Mouse (Mus musculus) intestine, embryonic 15.5 days (tissue): ENCODE measurements around the gene Klc3. TPM values are rescaled to one million over a fixed set of nuclear protein-coding genes. Genes with fewer than 3 reads are reported as not detected.
A peak's percentile ranks its signal among the peaks of the same experiment; 100 is the strongest.

ENCODE experiments used
- ATAC-seq: fragments of 200-750 bp; cut with Nextera tagmentation; 2 replicates; pipeline ENCODE4 v1.8.0; 2017; ENCODE audit warnings: moderate TSS enrichment, moderate library complexity
- H3K27ac ChIP-seq: fragments of 300-500 bp; sonication (generic); 2 replicates; pipeline ENCODE4 v1.5.1; 2015; ENCODE audit warnings: mild to moderate bottlenecking, inconsistent platforms
- H3K27me3 ChIP-seq: fragments of 300-500 bp; sonication (generic); replicated peaks from 2 replicates; pipeline ENCODE4 v1.6.1; 2015; ENCODE audit warnings: inconsistent platforms
- H3K36me3 ChIP-seq: fragments of 300-500 bp; sonication (generic); 2 replicates; pipeline ENCODE4 v1.6.1; 2015; ENCODE audit warnings: inconsistent platforms
- H3K4me1 ChIP-seq: fragments of 300-500 bp; sonication (generic); replicated peaks from 2 replicates; pipeline ENCODE4 v1.6.1; 2015; ENCODE audit warnings: inconsistent platforms
- H3K4me2 ChIP-seq: fragments of 300-500 bp; sonication (generic); replicated peaks from 2 replicates; pipeline ENCODE4 v1.6.1; 2015; ENCODE audit warnings: mild to moderate bottlenecking, inconsistent platforms
- H3K4me3 ChIP-seq: fragments of 300-500 bp; sonication (generic); replicated peaks from 2 replicates; pipeline ENCODE4 v1.5.1; 2015; ENCODE audit warnings: inconsistent platforms
- H3K9ac ChIP-seq: fragments of 300-500 bp; sonication (generic); 2 replicates; pipeline ENCODE4 v1.6.1; 2015; ENCODE audit warnings: inconsistent platforms
- H3K9me3 ChIP-seq: fragments of 300-500 bp; sonication (generic); 2 replicates; pipeline ENCODE4 v1.6.1; 2016; ENCODE audit warnings: inconsistent platforms
- WGBS: fragments of 180-500 bp; shearing (Covaris S2); methylation state at CpG from one replicate; pipeline ENCODE4 v1.1.7; 2015; 5-methylcytosine and 5-hydroxymethylcytosine counted together
- polyA plus RNA-seq: library from polyadenylated mRNA; unstranded; fragments of >200 nt; fragmentation: Nextera tagmentation; extraction: Ambion mirVana; gene quantifications from 2 replicates; pipeline ENCODE4 v1.2.1, GENCODE M21; 2015

The Klc3 gene
- polyA plus RNA-seq, 1 experiment from 2014 or later: 3.7 TPM

- H3K4me2 ChIP-seq: peak within 1 kb of the TSS; percentile 99
- no peak within 1 kb of the TSS for H3K27ac ChIP-seq
- H3K4me1 ChIP-seq: peaks cover 15% of the 10 kb centered on the region
- peaks cover 30% of the 10 kb centered on the region for H3K27me3 ChIP-seq
- no peak for ATAC-seq
- WGBS: 48% methylated on average over 7 of the region's 7 CpGs
- no peaks in the 10 kb centered on the region for H3K36me3 ChIP-seq
- peak within 1 kb of the TSS; percentile 63 for H3K4me3 ChIP-seq
- no peaks in the 10 kb centered on the region for H3K9me3 ChIP-seq
- H3K9ac ChIP-seq: peak within 1 kb of the TSS; percentile 53
Observed at GRCm38 (mm10) chr7:19404476-19404875, 572 bp upstream of the Klc3 start, which contains the start of gene Ckm. Ckm (plus strand) TSS chr7:19404776.

DNA sequence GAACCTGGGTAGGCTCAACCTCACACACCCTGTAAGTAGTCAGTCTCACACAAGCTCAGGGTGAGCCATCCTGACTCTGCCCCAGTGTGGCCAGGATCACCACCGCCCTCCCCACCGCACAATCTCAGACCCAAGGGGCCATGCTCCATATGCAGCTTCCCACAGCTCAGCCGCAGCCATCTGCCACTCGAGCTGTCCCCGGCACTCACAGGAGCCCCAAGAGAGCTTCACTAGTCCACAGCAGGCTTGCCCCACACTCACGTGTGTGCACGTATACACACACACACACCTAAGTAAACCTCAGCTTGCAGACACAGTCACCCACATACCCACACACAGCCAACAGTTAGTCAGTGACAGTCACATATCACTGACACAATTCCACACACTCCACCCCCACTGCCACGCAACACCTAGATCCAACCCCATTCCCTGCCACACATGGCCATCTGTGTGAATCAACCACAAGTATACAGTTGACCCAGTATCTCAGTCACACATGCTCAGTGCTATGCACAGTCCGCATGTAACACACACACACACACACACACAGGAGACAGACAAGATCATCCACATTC is 1.3 kb downstream of the Klc3 start:
- Histone ChIP-seq H3K4me1 (peaks cover 18% of the 10 kb centered on the region), H3K4me3 (no peak overlapping the region), H3K27me3 (peaks cover 30% of the 10 kb centered on the region), H3K36me3 (no peaks in the 10 kb centered on the region), H3K9me3 (no peaks in the 10 kb centered on the region), H3K27ac (no peak overlapping the region), H3K9ac (no peak overlapping the region), H3K4me2 (no peak overlapping the region)
- ATAC-seq: no peak
- WGBS: 88% methylated on average over 9 of the region's 9 CpGs

- 83% methylated on average over 4 of the region's 4 CpGs for WGBS
- ATAC-seq: no peak
- H3K27me3 ChIP-seq: peaks cover 30% of the 10 kb centered on the region
- no peak overlapping the region for H3K4me2 ChIP-seq
- H3K4me1 ChIP-seq: peaks cover 18% of the 10 kb centered on the region
- H3K9me3 ChIP-seq: no peaks in the 10 kb centered on the region
- H3K27ac ChIP-seq: no peak overlapping the region
- H3K36me3 ChIP-seq: no peaks in the 10 kb centered on the region
- no peak overlapping the region for H3K4me3 ChIP-seq
- H3K9ac ChIP-seq: no peak overlapping the region
Observed at GRCm38 (mm10) chr7:19400946-19401345, 3.0 kb downstream of the Klc3 start.

DNA sequence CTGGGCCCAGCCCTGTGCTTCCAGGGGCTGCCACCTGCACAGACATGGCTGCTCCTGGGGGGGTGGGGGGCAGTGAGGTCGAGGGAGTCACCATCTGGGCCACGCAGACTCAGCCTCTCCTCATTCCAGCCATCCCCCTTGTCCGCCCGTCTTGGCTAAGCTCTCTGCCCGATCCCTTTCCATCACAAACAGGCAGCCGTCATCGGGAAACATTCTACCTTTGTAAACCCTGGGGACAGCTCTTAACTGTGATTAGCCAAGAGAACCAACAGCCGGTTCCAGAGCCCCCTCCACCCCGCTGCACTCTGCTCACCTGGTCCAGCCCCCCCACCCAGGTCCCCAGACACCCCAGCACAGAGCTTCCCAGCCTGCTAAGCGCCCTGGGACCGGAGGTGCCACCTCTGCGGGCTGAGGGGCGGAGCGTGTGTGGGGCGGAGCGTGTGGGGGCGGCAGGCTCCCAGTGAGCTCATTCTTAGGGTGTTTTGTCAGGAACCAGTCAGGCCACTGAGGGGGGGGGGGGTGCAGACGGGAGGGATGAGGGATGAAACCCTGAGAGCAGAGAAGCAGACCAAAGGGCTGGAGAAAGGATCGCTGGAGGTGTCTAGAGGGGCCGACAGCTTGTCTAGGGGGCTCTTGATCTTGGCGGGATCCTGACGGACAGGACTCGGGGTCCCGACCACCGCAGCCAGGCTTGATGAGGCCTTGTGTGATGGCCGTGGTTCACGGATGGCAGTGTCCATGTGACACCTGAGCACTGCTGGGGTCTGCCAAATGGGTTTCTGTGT is 4.2 kb downstream of the Klc3 start:
- Histone ChIP-seq H3K4me3 (peak overlapping the region; percentile 34), H3K9me3 (no peaks in the 10 kb centered on the region), H3K36me3 (peaks cover 7% of the 10 kb centered on the region; the same call in 1 of the 2 replicates), H3K27ac (no peak overlapping the region), H3K4me2 (peak overlapping the region; percentile 65), H3K9ac (peak overlapping the region; percentile 26), H3K27me3 (peaks cover 24% of the 10 kb centered on the region), H3K4me1 (peaks cover 17% of the 10 kb centered on the region)
- 2% methylated on average over 27 of the region's 27 CpGs for WGBS
- peak; percentile 75 for ATAC-seq

DNA sequence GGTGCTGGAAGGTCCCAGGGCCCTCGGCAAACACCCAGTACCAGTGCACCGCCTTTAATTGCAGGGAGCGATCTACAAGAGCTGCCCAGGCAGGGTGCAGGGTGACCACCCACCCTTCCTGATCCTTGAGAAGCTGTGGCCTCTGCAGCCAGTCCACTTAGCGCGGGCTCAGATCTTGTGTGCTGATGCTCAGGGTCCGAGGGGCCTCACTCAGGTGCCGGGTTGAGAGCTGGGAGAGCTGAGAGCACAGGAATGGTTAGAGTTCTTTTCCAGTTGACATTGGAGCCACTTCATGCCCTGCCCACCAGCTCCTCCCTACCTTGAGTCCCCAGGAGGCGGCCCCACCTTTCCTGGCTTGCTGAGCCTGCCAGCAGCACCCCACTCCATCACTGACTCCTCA is 9.4 kb downstream of the Klc3 start:
- Histone ChIP-seq H3K36me3 (peaks cover 55% of the 10 kb centered on the region), H3K4me2 (no peak overlapping the region), H3K9ac (no peak overlapping the region), H3K27me3 (no peaks in the 10 kb centered on the region), H3K4me3 (no peak overlapping the region), H3K4me1 (peaks cover 4% of the 10 kb centered on the region; the same call in 1 of the 2 replicates), H3K27ac (no peak overlapping the region), H3K9me3 (no peaks in the 10 kb centered on the region)
- ATAC-seq: no peak
- 81% methylated on average over 8 of the region's 8 CpGs for WGBS

DNA sequence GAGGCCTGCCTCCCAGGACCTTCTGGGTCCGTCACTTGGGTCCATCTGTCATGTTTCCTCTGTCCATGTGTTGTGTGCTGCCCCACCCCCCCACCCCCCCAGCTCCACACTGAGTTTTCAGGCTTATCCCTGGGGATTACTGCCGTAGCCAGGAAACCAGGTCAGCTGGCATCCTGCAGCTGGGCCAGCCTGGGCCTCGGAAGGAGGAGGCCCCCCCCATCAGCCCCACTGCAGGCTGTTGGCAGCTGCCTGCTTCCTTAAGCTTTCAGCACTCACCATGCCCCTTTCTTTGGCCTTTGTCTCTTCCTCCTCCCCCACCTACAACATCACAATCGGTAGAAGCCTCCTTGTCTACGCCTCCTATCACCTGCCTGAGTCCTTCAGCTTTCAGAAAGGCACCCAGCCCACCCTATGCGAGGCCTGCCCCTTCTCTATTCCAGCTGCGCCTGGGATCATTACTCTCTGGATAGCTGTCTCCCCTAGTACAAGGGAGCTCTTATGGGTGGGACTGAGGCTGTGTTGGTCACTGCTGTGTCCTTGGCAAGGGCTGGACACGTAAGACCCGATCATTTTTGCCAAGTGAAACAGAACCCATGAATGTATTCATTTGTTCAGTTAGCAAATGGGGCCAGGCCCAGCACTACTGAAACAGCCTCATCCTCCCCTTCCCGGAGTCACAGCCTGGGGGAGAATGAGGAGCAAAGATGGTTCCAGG is 15.0 kb downstream of the Klc3 start:
- H3K4me1 ChIP-seq: no peaks in the 10 kb centered on the region
- no peaks in the 10 kb centered on the region for H3K9me3 ChIP-seq
- H3K27ac ChIP-seq: no peak overlapping the region
- no peak for ATAC-seq
- no peak overlapping the region for H3K4me3 ChIP-seq
- no peaks in the 10 kb centered on the region for H3K27me3 ChIP-seq
- 81% methylated on average over 10 of the region's 10 CpGs for WGBS
- H3K4me2 ChIP-seq: no peak overlapping the region
- H3K36me3 ChIP-seq: peaks cover 70% of the 10 kb centered on the region
- H3K9ac ChIP-seq: no peak overlapping the region

- Histone ChIP-seq H3K27ac (no peak overlapping the region), H3K4me3 (no peak overlapping the region), H3K4me1 (peaks cover 4% of the 10 kb centered on the region), H3K9me3 (no peaks in the 10 kb centered on the region), H3K27me3 (no peaks in the 10 kb centered on the region), H3K36me3 (peaks cover 26% of the 10 kb centered on the region), H3K9ac (no peak overlapping the region), H3K4me2 (no peak overlapping the region)
- ATAC-seq: no peak
- WGBS: 86% methylated on average over 9 of the region's 9 CpGs
Observed at GRCm38 (mm10) chr7:19383708-19384107, 20.2 kb downstream of the Klc3 start.

GRCm38 (mm10) chr7:19382166-19382541 is 21.8 kb downstream of the Klc3 start:
- Histone ChIP-seq H3K9me3 (no peaks in the 10 kb centered on the region), H3K36me3 (peaks cover 16% of the 10 kb centered on the region; the same call in 1 of the 2 replicates), H3K27me3 (no peaks in the 10 kb centered on the region), H3K9ac (peak overlapping the region; percentile 76), H3K4me1 (peaks cover 4% of the 10 kb centered on the region), H3K27ac (peak overlapping the region; percentile 20; the same call in 1 of the 2 replicates), H3K4me3 (peak overlapping the region; percentile 66), H3K4me2 (peak overlapping the region; percentile 78)
- WGBS: under 1% methylated on average over 37 of the region's 37 CpGs
- ATAC-seq: peak; percentile 77

- Histone ChIP-seq H3K4me3 (peak within 1 kb of the TSS; percentile 66), H3K4me1 (peaks cover 4% of the 10 kb centered on the region), H3K9me3 (no peaks in the 10 kb centered on the region), H3K36me3 (peaks cover 10% of the 10 kb centered on the region; the same call in 1 of the 2 replicates), H3K27me3 (no peaks in the 10 kb centered on the region), H3K4me2 (peak within 1 kb of the TSS; percentile 78), H3K27ac (peak within 1 kb of the TSS; percentile 20; the same call in 1 of the 2 replicates), H3K9ac (peak within 1 kb of the TSS; percentile 76)
- WGBS: 5% methylated on average over 46 of the region's 48 CpGs
- peak; percentile 98 for ATAC-seq
Observed at GRCm38 (mm10) chr7:19381377-19382165, 22.3 kb downstream of the Klc3 start, which contains the start of gene Ercc2. Ercc2 (plus strand) TSS chr7:19382010.

GRCm38 (mm10) chr7:19378049-19378448 is 25.9 kb downstream of the Klc3 start:
- Histone ChIP-seq H3K4me1 (peaks cover 3% of the 10 kb centered on the region), H3K36me3 (no peaks in the 10 kb centered on the region), H3K4me3 (no peak overlapping the region), H3K4me2 (no peak overlapping the region), H3K27me3 (no peaks in the 10 kb centered on the region), H3K27ac (no peak overlapping the region), H3K9ac (no peak overlapping the region), H3K9me3 (no peaks in the 10 kb centered on the region)
- 68% methylated on average over 8 of the region's 8 CpGs for WGBS
- ATAC-seq: no peak

GRCm38 (mm10) chr7:19376019-19376418 is 27.9 kb downstream of the Klc3 start:
- 79% methylated on average over 4 of the region's 4 CpGs for WGBS
- no peak for ATAC-seq
- Histone ChIP-seq H3K9me3 (no peaks in the 10 kb centered on the region), H3K4me3 (no peak overlapping the region), H3K27me3 (no peaks in the 10 kb centered on the region), H3K36me3 (no peaks in the 10 kb centered on the region), H3K4me1 (no peaks in the 10 kb centered on the region), H3K4me2 (no peak overlapping the region), H3K9ac (no peak overlapping the region), H3K27ac (no peak overlapping the region)

GRCm38 (mm10) chr7:19375368-19375767 is 28.5 kb downstream of the Klc3 start:
- no peak overlapping the region for H3K4me2 ChIP-seq
- ATAC-seq: no peak
- H3K9ac ChIP-seq: no peak overlapping the region
- 77% methylated on average over 18 of the region's 18 CpGs for WGBS
- H3K27ac ChIP-seq: no peak overlapping the region
- no peaks in the 10 kb centered on the region for H3K4me1 ChIP-seq
- H3K36me3 ChIP-seq: no peaks in the 10 kb centered on the region
- no peaks in the 10 kb centered on the region for H3K9me3 ChIP-seq
- no peaks in the 10 kb centered on the region for H3K27me3 ChIP-seq
- H3K4me3 ChIP-seq: no peak overlapping the region
